Mouse (Mus musculus) C2C12 (cell line): ENCODE results near the gene Stk4.

Source experiments
- CTCF ChIP-seq: IDR thresholded peaks from one replicate; pipeline ENCODE4 v1.5.1; 2011; ENCODE audit not compliant: control insufficient read depth, insufficient read depth, insufficient read length
- FOSL1 ChIP-seq: IDR thresholded peaks from one replicate; pipeline ENCODE4 v1.8.0; 2011; ENCODE audit warnings: mild to moderate bottlenecking, low read length; ENCODE audit not compliant: poor library complexity, insufficient read depth, severe bottlenecking
- MAX ChIP-seq: IDR thresholded peaks from one replicate; pipeline ENCODE4 v1.6.1; 2011; ENCODE audit warnings: mild to moderate bottlenecking, control low read depth
- MYOD1 ChIP-seq: IDR thresholded peaks from one replicate; pipeline ENCODE4 v1.6.1; 2011; ENCODE audit warnings: low read depth; ENCODE audit not compliant: control insufficient read depth, insufficient read length

GRCm38 (mm10) chr2:164180124-164180523, 110.0 kb downstream of the Stk4 start:
- TF ChIP-seq CTCF = no peak
- no peak for TF ChIP-seq MAX
- no peak for TF ChIP-seq FOSL1
- TF ChIP-seq MYOD1 = no peak
